Mouse (Mus musculus): ENCODE results near the gene Ldhb.

GRCm38 (mm10) chr6:142471141-142471540 lies 36.6 kb downstream of the Ldhb start:
- TF ChIP-seq POLR2A (IDR thresholded peaks at IDR 0.05; ENCODE audit: low read depth, low read length), result no peak
- TF ChIP-seq CTCF (IDR thresholded peaks at IDR 0.05; ENCODE audit: borderline replicate concordance, insufficient read depth, low read length), result no peak
